In genomic region chr9:49055333-49056205, GRCm38 (mm10) we compare ENCODE assay signal across 8 mouse cellular contexts. TPM values are rescaled to one million over a fixed set of nuclear protein-coding genes. Genes with fewer than 3 reads are reported as not detected.
DNase-seq lines count a peak whose midpoint lies in the region; ATAC-seq and TF ChIP-seq lines count a peak whose summit lies in the region.

Gene Zw10, plus strand, starts transcription at chr9:49055613.

- peak within 1 kb of the TSS; percentile 58 for H3K27ac ChIP-seq in MEL (ENCODE audit: control insufficient read depth, low read depth, low read length)
- H3K27ac ChIP-seq in cerebellum, adult 2 months (ENCODE audit: insufficient read depth, low read length) = peak within 1 kb of the TSS; percentile 57
- peak within 1 kb of the TSS; percentile 64; the same call in 1 of the 2 replicates for H3K27ac ChIP-seq in forebrain, postnatal 0 days (ENCODE audit: low read depth, low read length)
- H3K27ac ChIP-seq in lung, embryonic 15.5 days = peak within 1 kb of the TSS; percentile 78

- DNase-seq in MEL (ENCODE audit: low read depth, low spot score) = peak; percentile 98
- DNase-seq in cerebellum, adult 2 months = peak; percentile 95 to 97
- DNase-seq in forebrain, postnatal 0 days = peak; percentile 97
- DNase-seq in heart, postnatal 4 days = peak; percentile 94
- DNase-seq in layer of hippocampus, adult 8-10 months (ENCODE audit: low spot score in 2 of 2) = peak; percentile 92 to 94
- peak; percentile 90 for DNase-seq in ovary, adult 18-20 months (ENCODE audit: low spot score)
- DNase-seq in thymus, postnatal 0 days (ENCODE audit: low spot score) = peak; percentile 94

- peaks cover 0 to 14% of the 10 kb centered on the region in 2 experiments; a peak in 2 of 4 replicates for H3K36me3 ChIP-seq in MEL (ENCODE audit: control insufficient read depth in 1 of 2, insufficient read depth in 2 of 2, low read length in 2 of 2)
- H3K36me3 ChIP-seq in forebrain, postnatal 0 days (ENCODE audit: insufficient read depth) = peaks cover 2% of the 10 kb centered on the region
- H3K36me3 ChIP-seq in lung, embryonic 15.5 days = peaks cover 22% of the 10 kb centered on the region

- peak within 1 kb of the TSS; percentile 75 for H3K4me2 ChIP-seq in forebrain, postnatal 0 days (ENCODE audit: low read depth)
- peak within 1 kb of the TSS; percentile 70 for H3K4me2 ChIP-seq in lung, embryonic 15.5 days

- TF ChIP-seq RAD21 in MEL (IDR thresholded peaks at IDR 0.05; ENCODE audit: low read depth, low read length) = no peak

- no peaks in the 10 kb centered on the region for H3K27me3 ChIP-seq in MEL (ENCODE audit: control insufficient read depth in 1 of 2, insufficient read depth in 2 of 2, low read length in 2 of 2)
- H3K27me3 ChIP-seq in cerebellum, adult 2 months (ENCODE audit: control insufficient read depth, insufficient read depth, low read length) = no peaks in the 10 kb centered on the region
- H3K27me3 ChIP-seq in forebrain, postnatal 0 days (ENCODE audit: insufficient read depth, low read length) = no peaks in the 10 kb centered on the region
- no peaks in the 10 kb centered on the region for H3K27me3 ChIP-seq in lung, embryonic 15.5 days

- TF ChIP-seq EP300 in MEL (IDR thresholded peaks at IDR 0.05; ENCODE audit: low read depth in 1 of 2, low read length in 2 of 2) = no peak; a peak in 1 of 4 replicates

- no peaks in the 10 kb centered on the region for H3K9me3 ChIP-seq in MEL (replicated peaks; ENCODE audit: insufficient read depth, low read length)
- no peaks in the 10 kb centered on the region for H3K9me3 ChIP-seq in forebrain, postnatal 0 days (ENCODE audit: low read length)
- no peaks in the 10 kb centered on the region for H3K9me3 ChIP-seq in lung, embryonic 15.5 days

- TF ChIP-seq POLR2A in MEL (IDR thresholded peaks at IDR 0.05; ENCODE audit: control insufficient read depth in 1 of 2, insufficient read depth in 1 of 2, low read depth in 1 of 2, low read length in 2 of 2, poor library complexity in 1 of 2) = peak; percentile 74 to 84
- TF ChIP-seq POLR2A in cerebellum, adult 2 months (IDR thresholded peaks at IDR 0.05; ENCODE audit: borderline replicate concordance, insufficient read depth, low read length) = peak; percentile 86; the same call in 1 of the 2 replicates

- peak within 1 kb of the TSS; percentile 81 to 92 for H3K4me3 ChIP-seq in MEL (ENCODE audit: control insufficient read depth in 1 of 2, insufficient read depth in 1 of 2, low read depth in 2 of 2, low read length in 2 of 2)
- peak within 1 kb of the TSS; percentile 76 for H3K4me3 ChIP-seq in cerebellum, adult 2 months (replicated peaks; ENCODE audit: insufficient read depth, low read depth, low read length)
- peak within 1 kb of the TSS; percentile 83 for H3K4me3 ChIP-seq in forebrain, postnatal 0 days (ENCODE audit: low read depth, low read length)
- H3K4me3 ChIP-seq in lung, embryonic 15.5 days = peak within 1 kb of the TSS; percentile 95

- TF ChIP-seq CTCF in MEL (IDR thresholded peaks at IDR 0.05 in 2 of 3, conservative IDR thresholded peaks at IDR 0.05 in 1 of 3; ENCODE audit: control insufficient read depth in 1 of 3, insufficient read depth in 1 of 3, low read depth in 2 of 3, low read length in 3 of 3, poor library complexity in 1 of 3, severe bottlenecking in 1 of 3) = no peak
- TF ChIP-seq CTCF in cerebellum, adult 2 months (IDR thresholded peaks at IDR 0.05; ENCODE audit: borderline replicate concordance, insufficient read depth, low read depth, low read length) = no peak
- TF ChIP-seq CTCF in forebrain, postnatal 0 days (IDR thresholded peaks at IDR 0.05; ENCODE audit: low read depth) = no peak

- WGBS in cerebellum, adult 2 months = under 1% methylated on average over 53 of the region's 53 CpGs
- WGBS in forebrain, postnatal 0 days = 2% methylated on average over 53 of the region's 53 CpGs
- WGBS in lung, embryonic 15.5 days = under 1% methylated on average over 53 of the region's 53 CpGs

- H3K9ac ChIP-seq in MEL (ENCODE audit: control insufficient read depth, low read depth, low read length, poor library complexity, severe bottlenecking) = peak within 1 kb of the TSS; percentile 92
- H3K9ac ChIP-seq in forebrain, postnatal 0 days = peak within 1 kb of the TSS; percentile 65
- peak within 1 kb of the TSS; percentile 93 for H3K9ac ChIP-seq in lung, embryonic 15.5 days

- peak; percentile 100 for ATAC-seq in forebrain, postnatal 0 days
- peak; percentile 99 for ATAC-seq in lung, embryonic 15.5 days (ENCODE audit: borderline replicate concordance, extremely low read depth, low FRiP score, low TSS enrichment)

- peaks cover 14% of the 10 kb centered on the region for H3K79me2 ChIP-seq in MEL (ENCODE audit: control insufficient read depth, insufficient read depth, low read length, poor library complexity)

- H3K4me1 ChIP-seq in MEL (ENCODE audit: control insufficient read depth in 1 of 2, insufficient read depth in 2 of 2, low read length in 2 of 2) = peaks cover 0 to 16% of the 10 kb centered on the region in 2 experiments; a peak in 3 of 4 replicates
- no peaks in the 10 kb centered on the region; the same call in 1 of the 2 replicates for H3K4me1 ChIP-seq in cerebellum, adult 2 months (ENCODE audit: control insufficient read depth, insufficient read depth, low read length)
- peaks cover 3% of the 10 kb centered on the region; the same call in 1 of the 2 replicates for H3K4me1 ChIP-seq in forebrain, postnatal 0 days (ENCODE audit: insufficient read depth)
- H3K4me1 ChIP-seq in lung, embryonic 15.5 days = peaks cover 12% of the 10 kb centered on the region

TF ChIP-seq in MEL, 35 proteins besides CTCF, POLR2A, EP300 and RAD21 (continues in another document):
- TF ChIP-seq ZC3H11A (IDR thresholded peaks at IDR 0.05; ENCODE audit: low read depth, low read length) (no peak), E2F4 (IDR thresholded peaks at IDR 0.05; ENCODE audit: borderline replicate concordance, low read depth, low read length) (peak; percentile 93), ZNF384 (IDR thresholded peaks at IDR 0.05; ENCODE audit: low read depth, low read length) (peak; percentile 90), TAL1 (IDR thresholded peaks at IDR 0.05; ENCODE audit: low read length) (no peak), CHD2 (IDR thresholded peaks at IDR 0.05; ENCODE audit: low read length) (no peak), POLR2AphosphoS2 (IDR thresholded peaks at IDR 0.05; ENCODE audit: low read length) (peak; percentile 68; the same call in 1 of the 2 replicates), GABPA (IDR thresholded peaks at IDR 0.05; ENCODE audit: low read depth, low read length) (no peak), ETS1 (IDR thresholded peaks at IDR 0.05; ENCODE audit: low read depth, low read length) (0 out of 2 replicates have a peak, but pooled peaks have one; percentile 15), MXI1 (IDR thresholded peaks at IDR 0.05; ENCODE audit: low read depth, low read length) (peak; percentile 72), TCF12 (IDR thresholded peaks at IDR 0.05; ENCODE audit: low read depth, low read length) (peak; percentile 59), ZKSCAN1 (IDR thresholded peaks at IDR 0.05; ENCODE audit: low read depth, low read length) (no peak), MAX (IDR thresholded peaks at IDR 0.05; ENCODE audit: low read length) (peak; percentile 39; the same call in 1 of the 2 replicates), ELF1 (IDR thresholded peaks at IDR 0.05; ENCODE audit: low read depth, low read length) (peak; percentile 68), USF2 (IDR thresholded peaks at IDR 0.05; ENCODE audit: borderline replicate concordance in 1 of 2, insufficient read depth in 1 of 2, low read depth in 1 of 2, low read length in 2 of 2) (no peak), NRF1 (IDR thresholded peaks at IDR 0.05; ENCODE audit: insufficient read depth, low read depth, low read length, poor library complexity, severe bottlenecking) (peak; percentile 81), MYC (IDR thresholded peaks at IDR 0.05; ENCODE audit: low read depth, low read length) (no peak), NELFE (IDR thresholded peaks at IDR 0.05; ENCODE audit: low read depth, low read length) (peak; percentile 75), ZMIZ1 (IDR thresholded peaks at IDR 0.05; ENCODE audit: low read depth, low read length) (peak; percentile 73), GATA1 (IDR thresholded peaks at IDR 0.05; ENCODE audit: low read depth, low read length) (no peak), MAFK (IDR thresholded peaks at IDR 0.05; ENCODE audit: borderline replicate concordance, low read depth, low read length) (no peak), MAZ (IDR thresholded peaks at IDR 0.05; ENCODE audit: low read depth, low read length) (no peak), MYB (IDR thresholded peaks at IDR 0.05; ENCODE audit: low read depth, low read length) (no peak), SMC3 (IDR thresholded peaks at IDR 0.05; ENCODE audit: low read depth, low read length) (no peak), BHLHE40 (IDR thresholded peaks at IDR 0.05; ENCODE audit: borderline replicate concordance, low read depth, low read length) (no peak), HCFC1 (IDR thresholded peaks at IDR 0.05; ENCODE audit: low read depth, low read length) (peak; percentile 99), CHD1 (IDR thresholded peaks at IDR 0.05; ENCODE audit: low read depth, low read length) (no peak), USF1 (IDR thresholded peaks at IDR 0.05; ENCODE audit: low read depth, low read length) (no peak), UBTF (IDR thresholded peaks at IDR 0.05; ENCODE audit: borderline replicate concordance, insufficient read depth, low read depth, low read length) (no peak), RCOR1 (IDR thresholded peaks at IDR 0.05; ENCODE audit: low read depth, low read length) (no peak), KAT2A (conservative IDR thresholded peaks at IDR 0.05; ENCODE audit: low read depth, low read length) (peak; percentile 86), SIN3A (IDR thresholded peaks at IDR 0.05; ENCODE audit: low read length) (peak; percentile 90), POLR2AphosphoS5 (IDR thresholded peaks at IDR 0.05; ENCODE audit: borderline replicate concordance, low read depth, low read length) (no peak)

RNA-seq across cellular contexts. Expression of gene Zw10, which starts in this region (rescaled TPM):
- 26.5 and 28.8 TPM in 2 replicates for total RNA-seq in MEL (2012; rRNA removed)
- 10 to 100 TPM in 1 of 2 experiments, not detected in 1; 31.0 TPM for polyA plus RNA-seq in MEL (2012; ENCODE audit: insufficient read depth in 1 of 2, insufficient read length in 2 of 2, low read depth in 1 of 2, low replicate concordance in 2 of 2, missing spikeins in 1 of 2)
- 32.7 and 33.3 TPM in 2 replicates for polyA plus RNA-seq in cerebellum, adult 2 months (2012; rRNA removed)
- total RNA-seq in forebrain, postnatal 0 days (2014; rRNA removed) = 15.2 and 18.6 TPM in 2 replicates
- polyA plus RNA-seq in forebrain, postnatal 0 days (2015; fragmentation: Nextera tagmentation; extraction: Ambion mirVana) = 12.3 and 16.1 TPM in 2 replicates
- total RNA-seq in heart, postnatal 4 days (2021) = 10 to 100 TPM; 13.4 to 15.7 TPM
- total RNA-seq in layer of hippocampus, adult 8-10 months (2022) = 10 to 100 TPM; 16.4 to 21.8 (median 17.6) TPM
- 42.3 and 43.4 TPM in 2 replicates for polyA plus RNA-seq in lung, embryonic 15.5 days (2015; fragmentation: Nextera tagmentation; extraction: Ambion mirVana)
- polyA plus RNA-seq in thymus, postnatal 0 days (2015; fragmentation: Nextera tagmentation; extraction: Ambion mirVana) = 39.3 and 40.5 TPM in 2 replicates

Comparison
In these comparisons a context has a peak if more than half of its experiments do, and no peak if none do; other contexts are left out.
1. Peak in every context shown above with its lines: DNase-seq, ATAC-seq, H3K4me3 ChIP-seq and H3K27ac ChIP-seq.